Mouse (Mus musculus) stomach, postnatal 0 days (tissue): ENCODE results near the gene Clspn.

Experiments used
- CTCF ChIP-seq: IDR thresholded peaks from 2 replicates; pipeline ENCODE4 v1.5.1; 2016; ENCODE audit warnings: antibody characterized with exemption, low read depth, mild to moderate bottlenecking, moderate library complexity
- EP300 ChIP-seq: optimal IDR thresholded peaks from 2 replicates; pipeline ENCODE3; 2016; ENCODE audit warnings: antibody characterized with exemption

- TF ChIP-seq CTCF (peak; percentile 29), EP300 (no peak)
Observed at GRCm38 (mm10) chr4:126556809-126557711, at the start of gene Clspn.
